Mouse (Mus musculus): ENCODE data around the gene Tmem132c.
A peak's percentile ranks its signal among the peaks of the same experiment; 100 is the strongest.

- peak; percentile 53 for TF ChIP-seq CTCF (conservative IDR thresholded peaks at IDR 0.05; ENCODE audit: low read length)
- TF ChIP-seq POU5F1 (IDR thresholded peaks at IDR 0.05; ENCODE audit: borderline replicate concordance, low read length) = no peak
- TF ChIP-seq NANOG (IDR thresholded peaks at IDR 0.05; ENCODE audit: borderline replicate concordance, low read length) = no peak
Observed at GRCm38 (mm10) chr5:127391187-127391586, 149.6 kb downstream of the Tmem132c start.

Measured in E14TG2a.4 (cell line).